Mouse (Mus musculus) myocyte (in vitro differentiated cells): ENCODE data around the gene Bmx. TPM values are rescaled to one million over a fixed set of nuclear protein-coding genes. Genes with fewer than 3 reads are reported as not detected.
A peak's percentile ranks its signal among the peaks of the same experiment; 100 is the strongest.

ENCODE experiments used
- H3K27me3 ChIP-seq: one replicate; pipeline ENCODE4 v1.6.1; 2011; ENCODE audit not compliant: control insufficient read depth, insufficient read depth, insufficient read length
- H3K36me3 ChIP-seq: one replicate; pipeline ENCODE4 v1.6.1; 2011; ENCODE audit not compliant: control insufficient read depth, insufficient read depth
- H3K4me2 ChIP-seq: one replicate; pipeline ENCODE4 v1.6.1; 2011; ENCODE audit warnings: low read depth, control low read depth
- H3K4me3 ChIP-seq: one replicate; pipeline ENCODE4 v1.5.1; 2011; ENCODE audit warnings: mild to moderate bottlenecking, control low read depth, moderate library complexity
- H3K79me2 ChIP-seq: one replicate; pipeline ENCODE4 v1.6.1; 2011; ENCODE audit not compliant: control insufficient read depth, insufficient read depth
- H3ac ChIP-seq: one replicate; pipeline ENCODE4 v1.6.1; 2011; ENCODE audit not compliant: control insufficient read depth, insufficient read length
- CEBPB ChIP-seq: IDR thresholded peaks from 2 replicates; pipeline ENCODE4 v1.6.1; 2011; ENCODE audit warnings: mild to moderate bottlenecking, moderate library complexity; ENCODE audit not compliant: poor library complexity, insufficient read depth, severe bottlenecking
- E2F4 ChIP-seq: IDR thresholded peaks from one replicate; pipeline ENCODE4 v1.6.1; 2011; ENCODE audit warnings: mild to moderate bottlenecking, control low read depth, moderate library complexity; ENCODE audit not compliant: insufficient read depth
- MAX ChIP-seq: IDR thresholded peaks from one replicate; pipeline ENCODE4 v1.6.1; 2011; ENCODE audit warnings: low read depth, mild to moderate bottlenecking, control low read depth
- MYOD1 ChIP-seq, 3 experiments: IDR thresholded peaks; one replicate each; pipeline ENCODE4 v1.6.1; 2011; ENCODE audit warnings: control low read depth in 2 of 3, low read depth in 2 of 3, mild to moderate bottlenecking in 2 of 3, moderate library complexity in 1 of 3; ENCODE audit not compliant: insufficient read length in 2 of 3, control insufficient read depth in 1 of 3
- MYOG ChIP-seq, 3 experiments: IDR thresholded peaks; one replicate each; pipeline ENCODE4 v1.6.1; 2011; ENCODE audit warnings: control low read depth in 2 of 3, low read depth in 2 of 3, mild to moderate bottlenecking in 2 of 3; ENCODE audit not compliant: insufficient read length in 2 of 3, control insufficient read depth in 1 of 3, insufficient read depth in 1 of 3
- POLR2A ChIP-seq: IDR thresholded peaks from one replicate; pipeline ENCODE4 v1.6.1; 2011; ENCODE audit warnings: low read depth, mild to moderate bottlenecking, control low read depth, moderate library complexity; ENCODE audit not compliant: insufficient read length
- POLR2AphosphoS2 ChIP-seq: IDR thresholded peaks from one replicate; pipeline ENCODE4 v1.6.1; 2011; ENCODE audit warnings: low read depth, control low read depth; ENCODE audit not compliant: insufficient read length
- REST ChIP-seq: IDR thresholded peaks from one replicate; pipeline ENCODE4 v1.6.1; 2011; ENCODE audit warnings: mild to moderate bottlenecking, control low read depth, moderate library complexity; ENCODE audit not compliant: insufficient read depth, insufficient read length
- SRF ChIP-seq: IDR thresholded peaks from one replicate; pipeline ENCODE4 v1.6.1; 2011; ENCODE audit warnings: low read depth; ENCODE audit not compliant: control insufficient read depth, insufficient read length
- TCF12 ChIP-seq: IDR thresholded peaks from one replicate; pipeline ENCODE4 v1.6.1; 2011; ENCODE audit warnings: mild to moderate bottlenecking, control low read depth; ENCODE audit not compliant: poor library complexity, insufficient read depth, severe bottlenecking
- TCF3 ChIP-seq: IDR thresholded peaks from one replicate; pipeline ENCODE4 v1.6.1; 2011; ENCODE audit warnings: low read depth, control low read depth; ENCODE audit not compliant: insufficient read length
- USF1 ChIP-seq: IDR thresholded peaks from one replicate; pipeline ENCODE4 v1.6.1; 2011; ENCODE audit warnings: low read depth, mild to moderate bottlenecking, control low read depth, moderate library complexity
- polyA plus RNA-seq: library from polyadenylated mRNA; unstranded; fragments of >200 nt; fragmentation: generic; extraction: Trizol; gene quantifications from one replicate; pipeline ENCODE4 v1.2.1, GENCODE M21; 2012; ENCODE audit warnings: missing spikeins

The Bmx gene
- polyA plus RNA-seq, 1 experiment = not detected

DNA sequence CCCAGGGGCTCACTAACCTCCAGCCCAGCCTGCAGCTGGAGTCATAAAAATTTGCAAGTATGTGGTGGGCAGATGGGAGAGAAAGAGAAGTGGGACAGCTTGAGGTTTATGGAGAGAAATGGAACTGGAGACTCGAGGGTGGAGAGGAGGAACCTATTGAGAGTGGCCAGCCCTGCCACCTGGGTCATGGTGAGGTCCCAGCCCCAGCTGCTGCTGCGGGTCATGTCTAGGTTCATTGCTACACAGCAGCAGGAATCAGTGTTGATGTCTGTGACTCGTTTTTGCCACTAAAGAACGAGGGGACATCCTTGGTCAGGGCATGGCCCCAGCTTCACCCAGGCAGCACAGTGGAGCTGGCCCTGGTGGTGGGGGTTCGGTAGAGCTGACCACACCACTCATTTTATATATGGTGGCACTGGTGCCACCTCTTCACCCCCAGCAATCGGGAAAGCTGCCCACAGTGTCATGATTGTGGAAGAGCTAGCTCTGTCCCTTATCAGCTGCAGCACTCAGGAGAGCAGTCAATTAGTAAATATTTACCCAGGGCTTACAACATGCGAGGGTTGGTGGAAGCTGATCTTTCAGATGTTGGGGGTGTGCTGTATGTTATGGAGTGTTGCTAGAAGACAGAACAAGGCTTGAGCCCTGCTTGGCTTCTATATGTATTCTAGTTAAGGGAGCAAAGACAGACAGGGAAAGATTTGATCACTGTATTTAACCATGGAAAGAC lies 23.1 kb upstream of the Bmx start:
- Histone ChIP-seq H3K4me3 (no peak overlapping the region), H3K79me2 (no peaks in the 10 kb centered on the region), H3K36me3 (no peaks in the 10 kb centered on the region), H3K4me2 (no peak overlapping the region), H3K27me3 (no peaks in the 10 kb centered on the region), H3ac (no peak overlapping the region)
- TF ChIP-seq SRF (no peak), MAX (no peak), TCF3 (no peak), TCF12 (no peak), CEBPB (no peak), MYOD1 (IDR thresholded peaks at IDR 0.05; ENCODE audit: control insufficient read depth in 1 of 3, insufficient read length in 2 of 3, low read depth in 2 of 3) (no peak), POLR2A (no peak), POLR2AphosphoS2 (no peak), USF1 (no peak), E2F4 (no peak), MYOG (IDR thresholded peaks at IDR 0.05; ENCODE audit: control insufficient read depth in 1 of 3, insufficient read depth in 1 of 3, insufficient read length in 2 of 3, low read depth in 2 of 3) (no peak), REST (no peak)

DNA sequence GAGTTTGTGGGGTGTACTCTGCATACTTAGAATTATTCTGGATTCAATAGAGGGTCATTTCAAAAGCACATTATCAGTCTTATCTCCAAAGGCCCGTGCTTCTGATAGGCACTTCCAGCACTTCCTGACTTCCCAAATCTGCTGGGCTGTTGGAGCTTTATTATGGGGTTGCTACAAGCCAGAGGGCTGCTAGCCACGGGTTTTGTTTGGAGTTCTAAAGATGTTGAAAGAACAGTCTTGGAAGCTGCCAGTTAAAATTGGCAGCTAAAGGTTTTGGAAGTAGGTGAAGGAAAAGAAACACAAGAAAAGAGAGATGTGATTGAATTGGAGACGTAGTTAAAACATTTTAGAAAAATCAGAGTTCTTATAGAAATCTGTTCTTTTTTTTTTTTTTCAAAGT lies 17.5 kb upstream of the Bmx start:
- no peak overlapping the region for H3K4me2 ChIP-seq
- H3K27me3 ChIP-seq = no peaks in the 10 kb centered on the region
- H3ac ChIP-seq = no peak overlapping the region
- H3K36me3 ChIP-seq = no peaks in the 10 kb centered on the region
- TF ChIP-seq MAX = no peak
- TF ChIP-seq POLR2A = no peak
- TF ChIP-seq USF1 = no peak
- no peak for TF ChIP-seq E2F4
- TF ChIP-seq POLR2AphosphoS2 = no peak
- no peak for TF ChIP-seq SRF
- no peak for TF ChIP-seq MYOD1 (IDR thresholded peaks at IDR 0.05; ENCODE audit: control insufficient read depth in 1 of 3, insufficient read length in 2 of 3, low read depth in 2 of 3)
- no peak for TF ChIP-seq TCF3
- no peak for TF ChIP-seq TCF12
- TF ChIP-seq MYOG (IDR thresholded peaks at IDR 0.05; ENCODE audit: control insufficient read depth in 1 of 3, insufficient read depth in 1 of 3, insufficient read length in 2 of 3, low read depth in 2 of 3) = no peak
- TF ChIP-seq CEBPB = no peak
- TF ChIP-seq REST = no peak
- H3K4me3 ChIP-seq = no peak overlapping the region
- H3K79me2 ChIP-seq = no peaks in the 10 kb centered on the region

DNA sequence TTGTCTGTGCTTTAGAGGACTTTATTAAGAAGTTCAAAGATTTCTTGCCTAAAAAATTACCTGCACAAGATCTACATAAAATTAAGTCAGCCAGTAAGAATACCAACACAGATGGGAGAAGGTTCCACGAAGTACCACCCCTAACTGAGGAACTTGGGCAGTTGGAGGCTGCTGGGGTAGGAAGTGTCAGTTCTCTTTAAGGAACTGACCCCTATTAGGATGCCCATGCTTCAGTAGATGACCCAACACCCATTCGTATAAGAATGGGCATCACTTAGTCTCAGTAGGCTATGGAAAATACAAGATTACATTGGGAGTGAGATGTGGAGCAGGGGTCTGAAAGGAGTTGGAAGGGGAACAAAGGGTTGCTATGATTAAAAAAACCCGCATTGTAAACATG lies 12.6 kb upstream of the Bmx start:
- H3K4me2 ChIP-seq = peak overlapping the region; percentile 77
- H3ac ChIP-seq = no peak overlapping the region
- H3K79me2 ChIP-seq = no peaks in the 10 kb centered on the region
- no peaks in the 10 kb centered on the region for H3K27me3 ChIP-seq
- TF ChIP-seq E2F4 = no peak
- TF ChIP-seq MYOD1 (IDR thresholded peaks at IDR 0.05; ENCODE audit: control insufficient read depth in 1 of 3, insufficient read length in 2 of 3, low read depth in 2 of 3) = no peak
- TF ChIP-seq USF1 = no peak
- TF ChIP-seq POLR2AphosphoS2 = no peak
- TF ChIP-seq SRF = no peak
- TF ChIP-seq POLR2A = no peak
- H3K4me3 ChIP-seq = no peak overlapping the region
- H3K36me3 ChIP-seq = no peaks in the 10 kb centered on the region

DNA sequence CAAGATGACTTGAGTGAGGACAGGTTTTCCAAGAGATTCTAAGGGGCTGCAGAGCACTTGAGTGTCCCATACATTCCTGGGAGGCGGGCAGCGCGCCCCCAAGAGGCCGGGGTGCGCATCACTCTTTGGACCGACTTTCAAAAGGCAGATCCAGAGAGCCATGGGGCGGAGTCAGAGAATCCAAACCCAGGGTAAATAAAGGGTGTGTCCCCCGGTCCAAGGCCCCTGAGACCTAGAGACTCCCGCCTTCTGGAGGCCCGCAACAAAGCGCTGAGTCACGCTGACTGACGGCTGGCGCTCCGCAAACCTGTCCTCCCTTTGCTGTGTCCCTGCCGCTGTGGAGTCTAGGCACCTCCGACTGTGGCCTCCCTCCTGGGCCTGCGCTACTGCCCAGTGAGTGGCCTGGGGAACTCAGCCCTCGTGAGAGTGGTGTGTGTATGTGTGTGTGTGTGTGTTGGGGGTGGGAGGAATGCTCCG lies 11.3 kb upstream of the Bmx start, which contains the start of gene Pir:
Gene Pir, plus strand, starts transcription at position 87 of the 477 bp plus-strand sequence.
- Histone ChIP-seq H3K4me2 (peak within 1 kb of the TSS; percentile 77), H3K79me2 (no peaks in the 10 kb centered on the region), H3K27me3 (no peaks in the 10 kb centered on the region), H3ac (no peak within 1 kb of the TSS), H3K4me3 (peak within 1 kb of the TSS; percentile 28), H3K36me3 (no peaks in the 10 kb centered on the region)
- TF ChIP-seq POLR2A = peak; percentile 47
- TF ChIP-seq POLR2AphosphoS2 = no peak
- no peak for TF ChIP-seq MYOG (IDR thresholded peaks at IDR 0.05; ENCODE audit: control insufficient read depth in 1 of 3, insufficient read depth in 1 of 3, insufficient read length in 2 of 3, low read depth in 2 of 3)

DNA sequence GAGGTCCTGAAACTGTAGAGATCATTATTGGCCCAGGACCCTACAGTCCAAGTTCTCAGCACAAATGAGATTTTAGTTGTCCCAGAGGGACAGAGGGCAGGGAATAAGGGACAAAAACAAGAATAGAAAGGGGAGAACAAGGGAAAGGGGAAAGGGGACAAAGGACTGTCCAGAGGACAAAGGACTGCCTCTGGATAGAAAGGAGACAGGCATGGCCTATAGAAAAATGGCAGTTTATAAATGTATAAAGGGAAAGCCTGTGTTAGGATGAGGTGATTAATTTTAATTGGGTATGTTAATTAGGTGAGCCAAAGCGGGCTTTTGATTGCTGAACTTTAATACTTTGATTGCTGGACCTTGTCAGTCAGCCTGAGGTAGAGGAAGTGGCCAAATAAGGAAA lies 6.9 kb upstream of the Bmx start:
- no peak overlapping the region for H3K4me3 ChIP-seq
- no peak overlapping the region for H3K4me2 ChIP-seq
- TF ChIP-seq SRF (no peak), MYOD1 (IDR thresholded peaks at IDR 0.05; ENCODE audit: control insufficient read depth in 1 of 3, insufficient read length in 2 of 3, low read depth in 2 of 3) (no peak), POLR2AphosphoS2 (no peak), USF1 (no peak)
- H3K27me3 ChIP-seq = no peaks in the 10 kb centered on the region
- H3ac ChIP-seq = no peak overlapping the region
- H3K79me2 ChIP-seq = no peaks in the 10 kb centered on the region
- H3K36me3 ChIP-seq = no peaks in the 10 kb centered on the region
